Mouse (Mus musculus) embryonic facial prominence, embryonic 14.5 days (tissue): Measurements from ENCODE around the gene Polr2i. TPM values are rescaled to one million over a fixed set of nuclear protein-coding genes. Genes with fewer than 3 reads are reported as not detected.

Experiments
- ATAC-seq: fragments of 200-750 bp; cut with Nextera tagmentation; 2 replicates; pipeline ENCODE4 v1.8.0; 2017; ENCODE audit warnings: low read depth, moderate number of reproducible peaks, moderate TSS enrichment
- DNase-seq: peaks from one replicate; pipeline ENCODE4 v3.0.0-alpha.2; 2015; ENCODE audit warnings: low spot score
- H3K27ac ChIP-seq: fragments of 300-500 bp; sonication (generic); replicated peaks from 2 replicates; pipeline ENCODE4 v1.5.1; 2014; ENCODE audit warnings: low read depth, mild to moderate bottlenecking, low read length, moderate library complexity
- H3K27me3 ChIP-seq: fragments of 300-500 bp; sonication (generic); replicated peaks from 2 replicates; pipeline ENCODE4 v1.6.1; 2014; ENCODE audit warnings: low read length; ENCODE audit not compliant: control insufficient read depth, insufficient read depth
- H3K36me3 ChIP-seq: fragments of 300-500 bp; sonication (generic); 2 replicates; pipeline ENCODE4 v1.6.1; 2014; ENCODE audit warnings: low read length, mixed read lengths; ENCODE audit not compliant: control insufficient read depth, insufficient read depth
- H3K4me1 ChIP-seq: fragments of 300-500 bp; sonication (generic); 2 replicates; pipeline ENCODE4 v1.6.1; 2014; ENCODE audit warnings: antibody characterized with exemption, low read length; ENCODE audit not compliant: control insufficient read depth, insufficient read depth
- H3K4me2 ChIP-seq: fragments of 300-500 bp; sonication (generic); 2 replicates; pipeline ENCODE4 v1.6.1; 2014; ENCODE audit warnings: low read depth, mild to moderate bottlenecking, low read length, moderate library complexity, mixed read lengths
- H3K4me3 ChIP-seq: fragments of 300-500 bp; sonication (generic); 2 replicates; pipeline ENCODE4 v1.5.1; 2014; ENCODE audit warnings: low read depth, mild to moderate bottlenecking, low read length
- H3K9ac ChIP-seq: fragments of 300-500 bp; sonication (generic); 2 replicates; pipeline ENCODE4 v1.6.1; 2014; ENCODE audit warnings: low read depth, mild to moderate bottlenecking, low read length, moderate library complexity, mixed read lengths
- H3K9me3 ChIP-seq: fragments of 300-500 bp; sonication (generic); 2 replicates; pipeline ENCODE4 v1.6.1; 2016; ENCODE audit warnings: low read length; ENCODE audit not compliant: control insufficient read depth
- WGBS: fragments of 180-500 bp; shearing (Covaris S2); extraction: QIAGEN DNeasy Blood & Tissue Kit; methylation state at CpG from one replicate; pipeline ENCODE4 v1.1.7; 2014; 5-methylcytosine and 5-hydroxymethylcytosine counted together
- polyA plus RNA-seq: library from polyadenylated mRNA; unstranded; fragments of >200 nt; fragmentation: Nextera tagmentation; extraction: Ambion mirVana; gene quantifications from 2 replicates; pipeline ENCODE4 v1.2.1, GENCODE M21; 2014

Polr2i gene
- polyA plus RNA-seq, 1 experiment from 2014 or later, result 180 TPM

DNA sequence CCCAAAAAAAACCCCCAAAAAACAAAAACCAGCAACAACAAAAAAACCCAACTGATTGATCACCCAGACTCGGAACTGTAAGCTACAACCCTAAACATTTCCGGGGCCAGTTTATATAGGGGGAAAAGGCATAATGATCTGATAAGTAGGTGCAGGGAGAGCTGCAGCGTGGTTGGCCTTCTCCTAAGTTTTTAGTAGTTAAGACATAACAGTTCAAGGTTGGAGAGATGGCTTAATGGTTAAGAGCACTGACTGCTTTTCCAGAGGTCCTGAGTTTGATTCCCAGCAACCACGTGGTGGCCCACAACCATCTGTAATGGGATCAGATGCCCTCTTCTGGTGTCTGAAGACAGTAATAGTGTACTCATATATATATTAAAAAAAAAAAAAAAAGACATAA is 49.8 kb downstream of the Polr2i start:
- no peaks in the 10 kb centered on the region for H3K27me3 ChIP-seq
- no peak overlapping the region for H3K27ac ChIP-seq
- ATAC-seq, result no peak
- H3K9me3 ChIP-seq, result no peaks in the 10 kb centered on the region
- H3K4me3 ChIP-seq, result peak overlapping the region; percentile 75; the same call in 1 of the 2 replicates
- 75% methylated on average over 4 of the region's 4 CpGs for WGBS
- DNase-seq, result no peak
- no peaks in the 10 kb centered on the region for H3K36me3 ChIP-seq
- H3K4me1 ChIP-seq, result 0 out of 2 replicates have a peak, but pooled peaks cover 4% of the 10 kb centered on the region
- peak overlapping the region; percentile 95; the same call in 1 of the 2 replicates for H3K4me2 ChIP-seq
- no peak overlapping the region for H3K9ac ChIP-seq

DNA sequence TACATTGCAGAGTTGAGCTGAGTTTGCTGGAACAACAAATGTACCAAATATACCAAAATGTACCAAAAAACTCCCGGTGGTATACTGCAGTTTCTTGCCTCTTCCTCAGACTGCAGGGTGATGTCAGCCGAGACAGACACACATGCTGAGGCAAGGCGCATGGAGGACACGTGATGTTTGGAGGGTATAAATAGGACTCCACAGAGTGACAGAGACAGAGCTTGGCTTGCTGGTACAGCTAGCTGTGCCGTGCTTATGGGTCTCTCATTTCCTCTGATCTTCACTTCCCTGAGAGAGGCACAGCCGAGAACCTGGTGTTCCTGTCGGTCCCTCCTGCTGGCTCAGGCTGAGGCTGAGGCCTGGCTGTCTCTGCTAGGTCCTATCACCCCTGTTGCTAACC is 51.0 kb downstream of the Polr2i start:
- Histone ChIP-seq H3K36me3 (no peaks in the 10 kb centered on the region), H3K9me3 (no peaks in the 10 kb centered on the region), H3K27me3 (no peaks in the 10 kb centered on the region), H3K27ac (no peak overlapping the region), H3K4me3 (no peak overlapping the region), H3K4me1 (0 out of 2 replicates have a peak, but pooled peaks cover 4% of the 10 kb centered on the region), H3K4me2 (no peak overlapping the region), H3K9ac (no peak overlapping the region)
- ATAC-seq, result no peak
- WGBS, result 81% methylated on average over 7 of the region's 7 CpGs
- DNase-seq, result no peak

Other genes with a start within 250 kb of the Polr2i start
- gene Zfp568, start 248.0 kb upstream of the Polr2i start, polyA plus RNA-seq, result 29.5 and 29.9 TPM in 2 replicates
- gene Zfp14, start 180.6 kb upstream of the Polr2i start, polyA plus RNA-seq, result 4.4 and 6.4 TPM in 2 replicates
- 6.4 and 7.0 TPM in 2 replicates for gene Zfp82, start 159.0 kb upstream of the Polr2i start, polyA plus RNA-seq
- gene Gm26920, start 141.5 kb upstream of the Polr2i start, polyA plus RNA-seq, result 1.4 and 2.5 TPM in 2 replicates
- gene Zfp566, start 141.4 kb upstream of the Polr2i start, polyA plus RNA-seq, result 7.9 and 11.2 TPM in 2 replicates
- 136 and 141 TPM in 2 replicates for gene Zfp260, start 137.2 kb upstream of the Polr2i start, polyA plus RNA-seq
- 5.8 and 6.5 TPM in 2 replicates for gene Zfp382, start 110.0 kb upstream of the Polr2i start, polyA plus RNA-seq
- 18.1 and 18.4 TPM in 2 replicates for gene Zfp146, start 62.2 kb upstream of the Polr2i start, polyA plus RNA-seq
- gene Cox7a1, start 47.8 kb upstream of the Polr2i start, polyA plus RNA-seq, result 7.4 and 17.0 TPM in 2 replicates
- gene Capns1, start 33.1 kb upstream of the Polr2i start, polyA plus RNA-seq, result 96.4 and 107 TPM in 2 replicates
- 166 and 169 TPM in 2 replicates for gene Tbcb, start 324 bp downstream of the Polr2i start, polyA plus RNA-seq
- 1.1 and 1.4 TPM in 2 replicates for gene Ovol3, start 3.8 kb downstream of the Polr2i start, polyA plus RNA-seq
- 0.22 and 0.28 TPM in 2 replicates for gene Thap8, start 48.1 kb downstream of the Polr2i start, polyA plus RNA-seq
- gene Wdr62, start 48.5 kb downstream of the Polr2i start, polyA plus RNA-seq, result 7.5 and 7.7 TPM in 2 replicates
- 51.8 and 58.1 TPM in 2 replicates for gene Clip3, start 59.8 kb downstream of the Polr2i start, polyA plus RNA-seq
- 69.4 and 72.3 TPM in 2 replicates for gene Alkbh6, start 76.8 kb downstream of the Polr2i start, polyA plus RNA-seq
- 25.4 and 35.4 TPM in 2 replicates for gene Syne4, start 82.9 kb downstream of the Polr2i start, polyA plus RNA-seq
- not detected in 2 replicates for gene E130208F15Rik, start 89.8 kb downstream of the Polr2i start, polyA plus RNA-seq
- 18.8 and 19.5 TPM in 2 replicates for gene Sdhaf1, start 91.9 kb downstream of the Polr2i start, polyA plus RNA-seq
- gene Lrfn3, start 130.8 kb downstream of the Polr2i start, polyA plus RNA-seq, result 4.2 and 4.7 TPM in 2 replicates
- gene Tyrobp, start 181.8 kb downstream of the Polr2i start, polyA plus RNA-seq, result 82.9 and 97.0 TPM in 2 replicates
- 2.2 and 2.4 TPM in 2 replicates for gene Hcst, start 187.9 kb downstream of the Polr2i start, polyA plus RNA-seq
- gene Nfkbid, start 189.8 kb downstream of the Polr2i start, polyA plus RNA-seq, result 1.0 and 2.0 TPM in 2 replicates
- gene Aplp1, start 213.6 kb downstream of the Polr2i start, polyA plus RNA-seq, result 51.0 and 53.6 TPM in 2 replicates
- gene Kirrel2, start 225.7 kb downstream of the Polr2i start, polyA plus RNA-seq, result 0.45 and 0.82 TPM in 2 replicates
- gene Nphs1, start 226.4 kb downstream of the Polr2i start, polyA plus RNA-seq, result 0.22 and 0.35 TPM in 2 replicates